8 mouse cellular contexts compared by ENCODE assay signal in genomic region chr7:24507726-24508114, GRCm38 (mm10). TPM values are rescaled to one million over a fixed set of nuclear protein-coding genes. Genes with fewer than 3 reads are reported as not detected.
DNase-seq lines count a peak whose midpoint lies in the region; ATAC-seq and TF ChIP-seq lines count a peak whose summit lies in the region.

No protein-coding gene starts in this region.

- no peak for TF ChIP-seq CTCF in kidney, adult 2 months (conservative IDR thresholded peaks at IDR 0.05; ENCODE audit: insufficient read depth, insufficient read length, low read depth, low read length)
- no peak for TF ChIP-seq CTCF in cortical plate, adult 2 months (IDR thresholded peaks at IDR 0.05; ENCODE audit: extremely low read depth, insufficient read depth, low read length)

- no peak for TF ChIP-seq POLR2A in kidney, adult 2 months (IDR thresholded peaks at IDR 0.05; ENCODE audit: low read depth, low read length)
- no peak for TF ChIP-seq POLR2A in cortical plate, adult 2 months (IDR thresholded peaks at IDR 0.05; ENCODE audit: extremely low read depth, insufficient read depth, low read length)

- 2% methylated on average over 20 of the region's 20 CpGs for WGBS in kidney, adult 2 months
- WGBS in hindbrain, embryonic 15.5 days, result 1% methylated on average over 20 of the region's 20 CpGs
- WGBS in midbrain, embryonic 11.5 days, result 2% methylated on average over 20 of the region's 20 CpGs

- H3K27ac ChIP-seq in kidney, adult 2 months (ENCODE audit: insufficient read depth, low read depth, low read length), result peak overlapping the region; percentile 90
- H3K27ac ChIP-seq in cortical plate, adult 2 months (ENCODE audit: insufficient read depth, low read length), result peak overlapping the region; percentile 97; the same call in 1 of the 2 replicates
- H3K27ac ChIP-seq in hindbrain, embryonic 15.5 days (replicated peaks), result peak overlapping the region; percentile 100
- H3K27ac ChIP-seq in midbrain, embryonic 11.5 days (ENCODE audit: low read depth, low read length), result peak overlapping the region; percentile 100

- peaks cover 11% of the 10 kb centered on the region; the same call in 1 of the 2 replicates for H3K4me1 ChIP-seq in kidney, adult 2 months (ENCODE audit: control insufficient read depth, insufficient read depth, low read length)
- peaks cover 1% of the 10 kb centered on the region; the same call in 1 of the 2 replicates for H3K4me1 ChIP-seq in cortical plate, adult 2 months (ENCODE audit: control insufficient read depth, insufficient read depth, low read length)
- H3K4me1 ChIP-seq in hindbrain, embryonic 15.5 days (replicated peaks), result peaks cover 63% of the 10 kb centered on the region
- H3K4me1 ChIP-seq in midbrain, embryonic 11.5 days (ENCODE audit: control insufficient read depth, insufficient read depth, low read length), result peaks cover 37% of the 10 kb centered on the region

- peak overlapping the region; percentile 90 for H3K4me3 ChIP-seq in kidney, adult 2 months (ENCODE audit: insufficient read depth, low read depth, low read length)
- H3K4me3 ChIP-seq in cortical plate, adult 2 months (ENCODE audit: insufficient read depth, low read length), result peak overlapping the region; percentile 60
- peak overlapping the region; percentile 68 for H3K4me3 ChIP-seq in hindbrain, embryonic 15.5 days
- H3K4me3 ChIP-seq in midbrain, embryonic 11.5 days (ENCODE audit: low read depth, low read length), result peak overlapping the region; percentile 50

- no peaks in the 10 kb centered on the region for H3K36me3 ChIP-seq in kidney, adult 2 months (ENCODE audit: control insufficient read depth, insufficient read depth, low read length)
- 0 out of 2 replicates have a peak, but pooled peaks cover 11% of the 10 kb centered on the region for H3K36me3 ChIP-seq in hindbrain, embryonic 15.5 days
- 0 out of 2 replicates have a peak, but pooled peaks cover 5% of the 10 kb centered on the region for H3K36me3 ChIP-seq in midbrain, embryonic 11.5 days (ENCODE audit: control insufficient read depth, insufficient read depth, low read length)

- peak; percentile 38 for DNase-seq in kidney, adult 2 months
- no peak for DNase-seq in kidney, postnatal 14 days
- peak; percentile 93 for DNase-seq in midbrain, embryonic 11.5 days (ENCODE audit: low spot score, missing footprints)
- no peak for DNase-seq in layer of hippocampus, adult 9-11 months
- no peak for DNase-seq in adrenal gland, postnatal 25 days
- DNase-seq in cerebellum, adult 8-10 months, result no peak

- no peaks in the 10 kb centered on the region for H3K9me3 ChIP-seq in hindbrain, embryonic 15.5 days
- no peaks in the 10 kb centered on the region for H3K9me3 ChIP-seq in midbrain, embryonic 11.5 days (ENCODE audit: control insufficient read depth, low read length)

- H3K4me2 ChIP-seq in hindbrain, embryonic 15.5 days, result peak overlapping the region; percentile 72
- H3K4me2 ChIP-seq in midbrain, embryonic 11.5 days, result peak overlapping the region; percentile 81

- H3K27me3 ChIP-seq in kidney, adult 2 months (replicated peaks; ENCODE audit: control insufficient read depth, insufficient read depth, low read length), result no peaks in the 10 kb centered on the region
- H3K27me3 ChIP-seq in hindbrain, embryonic 15.5 days, result no peaks in the 10 kb centered on the region
- no peaks in the 10 kb centered on the region for H3K27me3 ChIP-seq in midbrain, embryonic 11.5 days (ENCODE audit: control insufficient read depth, insufficient read depth, low read length)

- ATAC-seq in hindbrain, embryonic 15.5 days (ENCODE audit: low FRiP score, low read depth), result peak; percentile 29; the same call in 1 of the 2 replicates
- peak; percentile 20; the same call in 1 of the 2 replicates for ATAC-seq in midbrain, embryonic 11.5 days (ENCODE audit: low FRiP score)

- peak overlapping the region; percentile 85 for H3K9ac ChIP-seq in hindbrain, embryonic 15.5 days
- H3K9ac ChIP-seq in midbrain, embryonic 11.5 days (ENCODE audit: low read length), result peak overlapping the region; percentile 97

RNA-seq across cellular contexts. Expression of gene Zfp428, which starts 0.9 kb away (rescaled TPM):
- 9.5 and 17.1 TPM in 2 replicates for polyA plus RNA-seq in kidney, adult 2 months (2012; rRNA removed)
- 71.7 and 73.4 TPM in 2 replicates for polyA plus RNA-seq in cortical plate, adult 2 months (2012; rRNA removed)
- polyA plus RNA-seq in hindbrain, embryonic 15.5 days (2015; fragmentation: Nextera tagmentation; extraction: Ambion mirVana), result 281 and 307 TPM in 2 replicates
- 83.8 and 83.9 TPM in 2 replicates for polyA plus RNA-seq in midbrain, embryonic 11.5 days (2014; fragmentation: Nextera tagmentation; extraction: Ambion mirVana)
- total RNA-seq in adrenal gland, postnatal 25 days (2021), result 6.2 and 7.0 TPM in 2 replicates

RNA-seq across cellular contexts. Expression of gene AC161166.1, which starts 4.5 kb away (rescaled TPM):
- polyA plus RNA-seq in kidney, adult 2 months (2012; rRNA removed), result not detected in 2 replicates
- polyA plus RNA-seq in cortical plate, adult 2 months (2012; rRNA removed), result not detected in 2 replicates
- 1.00 and 1.5 TPM in 2 replicates for polyA plus RNA-seq in hindbrain, embryonic 15.5 days (2015; fragmentation: Nextera tagmentation; extraction: Ambion mirVana)
- 0.55 and 0.59 TPM in 2 replicates for polyA plus RNA-seq in midbrain, embryonic 11.5 days (2014; fragmentation: Nextera tagmentation; extraction: Ambion mirVana)
- not detected in 2 replicates for total RNA-seq in adrenal gland, postnatal 25 days (2021)

RNA-seq across cellular contexts. Expression of gene Irgq, which starts 22.8 kb away (rescaled TPM):
- polyA plus RNA-seq in kidney, adult 2 months (2012; rRNA removed), result 15.4 and 17.4 TPM in 2 replicates
- polyA plus RNA-seq in cortical plate, adult 2 months (2012; rRNA removed), result 52.9 and 53.9 TPM in 2 replicates
- 28.5 and 28.7 TPM in 2 replicates for polyA plus RNA-seq in hindbrain, embryonic 15.5 days (2015; fragmentation: Nextera tagmentation; extraction: Ambion mirVana)
- 13.4 and 14.0 TPM in 2 replicates for polyA plus RNA-seq in midbrain, embryonic 11.5 days (2014; fragmentation: Nextera tagmentation; extraction: Ambion mirVana)
- total RNA-seq in adrenal gland, postnatal 25 days (2021), result 24.5 and 29.5 TPM in 2 replicates

RNA-seq across cellular contexts. Expression of gene Cadm4, which starts 25.9 kb away (rescaled TPM):
- 54.7 and 66.4 TPM in 2 replicates for polyA plus RNA-seq in kidney, adult 2 months (2012; rRNA removed)
- polyA plus RNA-seq in cortical plate, adult 2 months (2012; rRNA removed), result 234 and 237 TPM in 2 replicates
- polyA plus RNA-seq in hindbrain, embryonic 15.5 days (2015; fragmentation: Nextera tagmentation; extraction: Ambion mirVana), result 77.9 and 80.4 TPM in 2 replicates
- polyA plus RNA-seq in midbrain, embryonic 11.5 days (2014; fragmentation: Nextera tagmentation; extraction: Ambion mirVana), result 6.6 and 6.7 TPM in 2 replicates
- 2.4 and 3.8 TPM in 2 replicates for total RNA-seq in adrenal gland, postnatal 25 days (2021)

RNA-seq across cellular contexts. Expression of gene Pinlyp, which starts 38.2 kb away (rescaled TPM):
- polyA plus RNA-seq in kidney, adult 2 months (2012; rRNA removed), result not detected in 2 replicates
- polyA plus RNA-seq in cortical plate, adult 2 months (2012; rRNA removed), result 0.33 TPM in 1 of 2 replicates, not detected in the other
- 0.25 TPM in 1 of 2 replicates, not detected in the other for polyA plus RNA-seq in hindbrain, embryonic 15.5 days (2015; fragmentation: Nextera tagmentation; extraction: Ambion mirVana)
- not detected in 2 replicates for polyA plus RNA-seq in midbrain, embryonic 11.5 days (2014; fragmentation: Nextera tagmentation; extraction: Ambion mirVana)
- total RNA-seq in adrenal gland, postnatal 25 days (2021), result not detected in 2 replicates

Comparison
In these comparisons a context has a peak if more than half of its experiments do, and no peak if none do; other contexts are left out.
1. DNase-seq: peak in kidney, adult 2 months (single experiment) and midbrain, embryonic 11.5 days (single experiment); none in kidney, postnatal 14 days (single experiment), layer of hippocampus, adult 9-11 months (single experiment), adrenal gland, postnatal 25 days (single experiment) and cerebellum, adult 8-10 months (single experiment).
2. Peak in every context shown above with its lines, with median percentiles within 50 percentile points of each other: H3K27ac ChIP-seq and H3K4me3 ChIP-seq.